Mouse (Mus musculus) CH12.LX (cell line): Measurements from ENCODE around the gene Nfic. TPM values are rescaled to one million over a fixed set of nuclear protein-coding genes. Genes with fewer than 3 reads are reported as not detected.

Source experiments
- DNase-seq: peaks from one replicate; pipeline ENCODE4 v3.0.0-alpha.2; 2013; ENCODE audit errors: extremely low read depth
- H3K27ac ChIP-seq: 2 replicates; pipeline ENCODE4 v1.5.1; 2012; ENCODE audit warnings: low read depth, mild to moderate bottlenecking, control low read depth, moderate library complexity; ENCODE audit not compliant: insufficient read depth
- H3K27me3 ChIP-seq: replicated peaks from 2 replicates; pipeline ENCODE3; 2012; ENCODE audit warnings: inconsistent platforms
- H3K36me3 ChIP-seq, 2 experiments: replicated peaks in 1 of 2; 2 replicates each; pipeline versions ENCODE3 to v1.6.1; 2012; ENCODE audit warnings: inconsistent platforms in 1 of 2, low read length in 1 of 2, mild to moderate bottlenecking in 1 of 2, mixed read lengths in 1 of 2, moderate library complexity in 1 of 2; ENCODE audit not compliant: control insufficient read depth in 1 of 2, insufficient read depth in 1 of 2
- H3K4me1 ChIP-seq, 2 experiments: 2 replicates each; pipeline ENCODE4 v1.6.1; 2012; ENCODE audit warnings: inconsistent platforms in 1 of 2, moderate library complexity in 1 of 2; ENCODE audit not compliant: insufficient read depth in 2 of 2, control insufficient read depth in 1 of 2
- H3K4me2 ChIP-seq: 2 replicates; pipeline ENCODE4 v1.6.1; 2012; ENCODE audit warnings: low read depth, mild to moderate bottlenecking, control low read depth; ENCODE audit not compliant: poor library complexity, insufficient read depth, severe bottlenecking
- H3K4me3 ChIP-seq, 3 experiments: fragments of 150-350 bp in 1 of 3; sonication (generic) in 1 of 3; replicated peaks in 1 of 3; 2 replicates each; pipeline versions ENCODE3 to v1.5.1; 2011 to 2012; ENCODE audit warnings: low read depth in 2 of 3, low read length in 2 of 3, mild to moderate bottlenecking in 2 of 3, moderate library complexity in 2 of 3, control low read depth in 1 of 3, improper control_type of control experiment in 1 of 3, inconsistent platforms in 1 of 3, mixed read lengths in 1 of 3; ENCODE audit not compliant: poor library complexity in 1 of 3
- H3K79me2 ChIP-seq: replicated peaks from 2 replicates; pipeline ENCODE4 v1.6.1; 2012; ENCODE audit warnings: mild to moderate bottlenecking, moderate library complexity; ENCODE audit not compliant: control insufficient read depth, poor library complexity, insufficient read depth, severe bottlenecking; ENCODE audit errors: extremely low read depth
- H3K9ac ChIP-seq: 2 replicates; pipeline ENCODE4 v1.6.1; 2012; ENCODE audit warnings: low read depth, mild to moderate bottlenecking, control low read depth, moderate library complexity; ENCODE audit not compliant: insufficient read depth
- H3K9me3 ChIP-seq: replicated peaks from 2 replicates; pipeline ENCODE3; 2012; ENCODE audit warnings: low read length, inconsistent platforms, mixed read lengths
- BHLHE40 ChIP-seq: IDR thresholded peaks from 2 replicates; pipeline ENCODE4 v1.6.1; 2011; ENCODE audit warnings: mild to moderate bottlenecking, low read depth, low read length, improper control_type of control experiment
- CHD1 ChIP-seq: IDR thresholded peaks from 2 replicates; pipeline ENCODE4 v1.6.1; 2012; ENCODE audit warnings: low read depth, low read length, improper control_type of control experiment, inconsistent platforms
- CTCF ChIP-seq, 2 experiments: IDR thresholded peaks in 1 of 2; conservative IDR thresholded peaks in 1 of 2; 2 replicates each; pipeline ENCODE4 v1.5.1; 2011 to 2012; ENCODE audit warnings: low read depth in 2 of 2, low read length in 2 of 2, improper control_type of control experiment in 1 of 2, inconsistent platforms in 1 of 2, mild to moderate bottlenecking in 1 of 2, moderate library complexity in 1 of 2
- E2F4 ChIP-seq: IDR thresholded peaks from 2 replicates; pipeline ENCODE4 v1.6.1; 2011; ENCODE audit warnings: low read depth, low read length, improper control_type of control experiment; ENCODE audit not compliant: insufficient replicate concordance
- ELF1 ChIP-seq: IDR thresholded peaks from 2 replicates; pipeline ENCODE4 v1.6.1; 2014; ENCODE audit warnings: low read depth, mild to moderate bottlenecking, inconsistent platforms, low read length, improper control_type of control experiment
- GABPA ChIP-seq: IDR thresholded peaks from 2 replicates; pipeline ENCODE4 v1.6.1; 2012; ENCODE audit warnings: low read depth, low read length, improper control_type of control experiment, inconsistent platforms; ENCODE audit not compliant: insufficient replicate concordance
- IRF4 ChIP-seq: IDR thresholded peaks from 2 replicates; pipeline ENCODE4 v1.6.1; 2014; ENCODE audit warnings: low read depth, mild to moderate bottlenecking, inconsistent platforms, low read length, improper control_type of control experiment
- JUND ChIP-seq: conservative IDR thresholded peaks from 2 replicates; pipeline ENCODE4 v1.6.1; 2011; ENCODE audit warnings: low read depth, low read length, improper control_type of control experiment
- MAZ ChIP-seq: IDR thresholded peaks from 2 replicates; pipeline ENCODE4 v1.6.1; 2012; ENCODE audit warnings: low read depth, mild to moderate bottlenecking, inconsistent platforms, low read length, improper control_type of control experiment, moderate library complexity
- MEF2A ChIP-seq: IDR thresholded peaks from 2 replicates; pipeline ENCODE4 v1.6.1; 2014; ENCODE audit warnings: low read depth, mild to moderate bottlenecking, inconsistent platforms, low read length, improper control_type of control experiment, borderline replicate concordance
- MXI1 ChIP-seq: IDR thresholded peaks from 2 replicates; pipeline ENCODE4 v1.6.1; 2011; ENCODE audit warnings: mild to moderate bottlenecking, low read depth, low read length, improper control_type of control experiment
- MYC ChIP-seq: IDR thresholded peaks from 2 replicates; pipeline ENCODE4 v1.6.1; 2011; ENCODE audit warnings: low read depth, mild to moderate bottlenecking, improper control_type of control experiment, low read length
- NRF1 ChIP-seq: IDR thresholded peaks from 2 replicates; pipeline ENCODE4 v1.6.1; 2014; ENCODE audit warnings: low read depth, mild to moderate bottlenecking, inconsistent platforms, low read length, improper control_type of control experiment, moderate library complexity
- PAX5 ChIP-seq: IDR thresholded peaks from 2 replicates; pipeline ENCODE4 v1.6.1; 2012; ENCODE audit warnings: low read length, inconsistent platforms, mixed read lengths
- POLR2A ChIP-seq: IDR thresholded peaks from 2 replicates; pipeline ENCODE4 v1.6.1; 2011; ENCODE audit warnings: low read depth, mild to moderate bottlenecking, improper control_type of control experiment, low read length
- TCF12 ChIP-seq: IDR thresholded peaks from 2 replicates; pipeline ENCODE4 v1.6.1; 2014; ENCODE audit warnings: low read depth, mild to moderate bottlenecking, inconsistent platforms, low read length, improper control_type of control experiment
- USF2 ChIP-seq: conservative IDR thresholded peaks from 2 replicates; pipeline ENCODE4 v1.6.1; 2011; ENCODE audit warnings: low read depth, low read length, improper control_type of control experiment
- ZKSCAN1 ChIP-seq: IDR thresholded peaks from 2 replicates; pipeline ENCODE4 v1.6.1; 2012; ENCODE audit warnings: low read depth, inconsistent platforms, low read length, improper control_type of control experiment, borderline replicate concordance
- dilution Hi-C: fragments of 300-500 bp; cut with MboI; formaldehyde crosslinking; loops from 2 replicates; pipeline ENCODE4 v1.14.3; 2020; ENCODE audit warnings: low sequenced_read_pairs; ENCODE audit not compliant: extremely low pct_unique_long_range_greater_than_20kb, extremely low pct_ligation_motif_present
- in situ Hi-C: fragments of 300-500 bp; cut with MboI; formaldehyde crosslinking; loops from 3 replicates; pipeline ENCODE4 v1.14.3; 2019; ENCODE audit warnings: low sequenced_read_pairs, low pct_ligation_motif_present, low pct_unique_long_range_greater_than_20kb, mixed read lengths
- polyA plus RNA-seq: library from polyadenylated mRNA; unstranded; fragments of >175 nt; gene quantifications from 2 replicates; pipeline ENCODE4 v1.2.1, GENCODE M21; 2012; ENCODE audit warnings: low read depth; ENCODE audit not compliant: insufficient read length
- total RNA-seq, 2 experiments: library from RNA; depleted of rRNA; stranded (reverse); fragments of 300-350 nt in 1 of 2; fragments of >200 nt in 1 of 2; gene quantifications; 2 replicates each; pipeline ENCODE4 v1.2.3; 2012 to 2014

The Nfic gene
- total and polyA plus RNA-seq, 3 experiments: 0.07 to 4.7 (median 4.0) TPM

- Histone ChIP-seq H3K9ac (no peak overlapping the region), H3K9me3 (peaks cover 1% of the 10 kb centered on the region), H3K27ac (no peak overlapping the region), H3K27me3 (peaks cover 92% of the 10 kb centered on the region), H3K4me3 (no peak overlapping the region), H3K4me1 (peaks cover 4 to 18% of the 10 kb centered on the region in 2 experiments; a peak in 3 of 4 replicates), H3K4me2 (no peak overlapping the region), H3K79me2 (no peaks in the 10 kb centered on the region), H3K36me3 (no peaks in the 10 kb centered on the region)
- in situ Hi-C loops: no loop called here
- TF ChIP-seq CHD1: no peak
- no peak for TF ChIP-seq E2F4
- no peak for TF ChIP-seq CTCF (conservative IDR thresholded peaks at IDR 0.05 in 1 of 2, IDR thresholded peaks at IDR 0.05 in 1 of 2; ENCODE audit: low read depth in 2 of 2, low read length in 2 of 2)
- no peak for TF ChIP-seq MYC
- no peak for TF ChIP-seq MEF2A
- TF ChIP-seq JUND: no peak
- TF ChIP-seq BHLHE40: no peak
- no peak for TF ChIP-seq PAX5
- TF ChIP-seq ZKSCAN1: no peak
- no peak for TF ChIP-seq IRF4
- DNase-seq: no peak
- dilution Hi-C loops: no loop called here
Measured at GRCm38 (mm10) chr10:81467670-81468235, 12.3 kb upstream of the Nfic start.

GRCm38 (mm10) chr10:81466881-81467280, 11.4 kb upstream of the Nfic start:
- dilution Hi-C loops (no loop called here), in situ Hi-C loops (no loop called here)
- Histone ChIP-seq H3K4me3 (no peak overlapping the region), H3K27me3 (peaks cover 95% of the 10 kb centered on the region), H3K27ac (no peak overlapping the region), H3K4me1 (peaks cover 8 to 20% of the 10 kb centered on the region in 2 experiments; a peak in 3 of 4 replicates), H3K79me2 (no peaks in the 10 kb centered on the region), H3K9me3 (peaks cover 1% of the 10 kb centered on the region), H3K4me2 (no peak overlapping the region), H3K9ac (no peak overlapping the region), H3K36me3 (no peaks in the 10 kb centered on the region)
- DNase-seq: no peak
- TF ChIP-seq CHD1: no peak
- TF ChIP-seq USF2: no peak
- no peak for TF ChIP-seq MXI1
- no peak for TF ChIP-seq NRF1
- no peak for TF ChIP-seq POLR2A
- TF ChIP-seq GABPA: no peak
- no peak for TF ChIP-seq TCF12
- no peak for TF ChIP-seq JUND
- TF ChIP-seq ELF1: no peak
- no peak for TF ChIP-seq MAZ
